Mouse (Mus musculus) adrenal gland, postnatal 14 days (tissue): Measurements from ENCODE around the gene Zfp428. TPM values are rescaled to one million over a fixed set of nuclear protein-coding genes. Genes with fewer than 3 reads are reported as not detected.
A peak's percentile ranks its signal among the peaks of the same experiment; 100 is the strongest.
"Not testable (repeated sequence)": the region's sequence is repeated elsewhere in the genome, so short reads cannot be mapped to it uniquely, and the experiment has no call there.

Source experiments
- DNase-seq: peaks from one replicate; pipeline ENCODE4 v3.0.0; 2021; ENCODE audit warnings: mixed read lengths
- total RNA-seq: library from RNA; stranded (reverse); gene quantifications from 2 replicates; pipeline ENCODE4 v1.2.3, GENCODE M21; 2021

The Zfp428 gene
- total RNA-seq, 1 experiment from 2014 or later, result 6.1 TPM

- not testable (repeated sequence) for DNase-seq
Measured at GRCm38 (mm10) chr7:24520054-24520453, 13.2 kb downstream of the Zfp428 start.

DNA sequence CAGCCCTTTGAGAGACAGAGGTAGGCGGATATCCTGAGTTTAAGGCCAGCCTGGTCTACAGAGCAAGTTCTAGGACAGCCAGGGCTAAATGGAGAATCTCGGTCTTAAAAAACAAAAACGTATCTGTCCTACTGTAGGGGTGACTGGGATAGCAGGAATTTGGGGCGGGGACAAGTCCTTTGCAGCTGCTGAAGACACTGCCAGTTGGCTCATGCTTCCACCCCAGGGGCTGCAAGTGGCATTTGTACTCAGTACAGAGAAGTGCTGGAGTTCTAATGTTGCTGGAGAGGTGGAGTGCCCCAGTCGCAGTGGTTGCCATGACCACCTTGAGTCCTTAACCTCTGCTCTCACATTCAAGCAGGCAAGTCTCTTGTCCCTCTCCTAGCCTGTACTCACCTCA lies 16.0 kb downstream of the Zfp428 start:
- no peak for DNase-seq

DNA sequence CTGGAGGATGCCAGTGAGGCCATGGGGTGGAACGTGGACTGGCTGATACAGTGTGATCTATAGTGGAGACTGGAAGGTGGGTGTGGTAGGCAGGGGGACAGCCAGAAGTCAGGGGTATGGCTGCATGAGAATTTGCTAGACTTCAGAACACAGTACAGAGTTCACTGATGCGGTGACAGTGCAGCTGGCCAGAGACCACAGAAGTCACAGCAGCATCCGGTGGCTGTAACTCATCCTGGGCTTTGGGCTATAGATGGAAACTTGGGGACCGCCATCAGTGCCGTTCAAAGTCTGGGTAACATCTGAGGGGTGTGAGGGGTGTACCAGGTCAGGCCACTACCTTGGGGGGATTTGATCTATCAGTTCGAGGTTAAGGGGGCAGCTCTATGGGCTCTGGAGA lies 16.9 kb downstream of the Zfp428 start:
- DNase-seq, result no peak

DNA sequence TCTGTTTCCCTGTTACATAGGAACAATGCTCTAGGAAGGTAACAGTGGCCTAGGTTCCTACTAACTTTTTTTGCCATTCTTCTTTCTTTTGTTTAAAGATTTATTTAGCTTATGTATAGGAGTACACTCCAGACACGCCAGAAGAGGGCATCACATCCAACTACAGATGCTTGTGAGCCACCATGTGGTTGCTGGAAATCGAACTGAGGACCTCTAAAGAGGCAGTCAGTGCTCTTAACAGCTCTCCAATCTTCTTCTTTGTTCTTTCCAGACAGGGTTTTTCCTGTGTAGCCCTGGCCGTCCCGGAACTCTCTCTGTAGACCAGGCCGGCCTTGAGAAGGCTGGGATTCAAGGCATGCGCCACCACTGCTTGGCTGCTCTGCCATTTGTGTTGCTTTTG lies 18.2 kb downstream of the Zfp428 start:
- no peak for DNase-seq

DNA sequence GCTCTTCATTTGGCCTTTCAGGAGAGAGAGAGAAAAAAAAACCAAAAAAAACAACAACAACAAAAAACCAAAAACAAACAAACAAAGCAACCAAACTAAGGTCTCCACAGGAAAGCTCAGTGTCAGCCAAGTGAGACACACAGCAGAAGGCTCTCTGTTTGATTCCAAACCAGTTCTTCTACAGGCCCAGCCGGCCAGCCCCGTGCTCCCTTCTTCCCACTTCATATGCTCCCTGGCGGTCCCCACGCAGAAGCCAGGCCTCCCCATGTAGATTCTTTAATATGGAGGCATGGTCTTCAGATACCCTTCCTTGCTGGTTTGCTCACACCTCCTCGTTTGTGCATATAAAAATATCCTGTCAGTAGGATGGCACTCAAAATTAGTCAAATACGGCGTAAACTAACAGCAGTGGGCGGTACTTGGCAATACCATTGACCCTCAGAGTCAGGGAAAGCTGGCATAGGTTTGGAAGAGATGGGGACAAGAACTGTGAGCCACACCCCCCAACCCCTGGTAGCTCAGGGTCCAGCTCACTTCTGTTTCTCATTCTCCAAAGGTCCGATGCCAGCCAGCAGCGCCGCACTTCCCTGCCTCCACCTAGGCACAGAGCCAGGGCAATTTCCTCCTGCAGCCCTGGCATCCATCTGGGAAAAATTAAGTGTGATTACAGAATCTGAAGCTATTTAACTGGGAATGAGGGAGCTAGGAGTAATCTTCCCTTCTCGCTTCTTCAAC lies 19.0 kb downstream of the Zfp428 start:
- DNase-seq, result no peak

- no peak for DNase-seq
Measured at GRCm38 (mm10) chr7:24528861-24529260, 22.1 kb downstream of the Zfp428 start.

DNA sequence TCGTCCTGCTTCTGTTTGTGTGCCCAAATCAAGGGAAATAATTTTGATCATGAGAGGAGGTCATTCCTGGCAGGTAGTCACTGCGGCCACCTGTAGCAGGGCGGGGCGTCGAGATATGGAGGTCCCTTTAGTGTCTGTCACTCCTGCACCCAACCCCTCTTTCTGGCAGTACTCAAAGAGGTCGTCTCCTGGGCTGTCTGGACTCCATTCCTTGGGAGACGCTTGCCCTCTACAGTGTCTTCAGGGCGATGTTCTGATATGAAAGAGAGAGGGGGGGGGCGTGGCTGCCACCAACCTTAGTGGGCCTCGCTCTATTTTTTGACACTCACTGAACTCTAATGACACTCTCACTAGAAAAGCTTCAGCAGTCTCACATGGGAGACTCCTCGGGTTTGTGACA lies 22.8 kb downstream of the Zfp428 start:
- no peak for DNase-seq

GRCm38 (mm10) chr7:24530062-24530931 lies 23.5 kb downstream of the Zfp428 start, which contains the start of gene Irgq:
Irgq (plus strand) TSS chr7:24530689.
- DNase-seq, result peak; percentile 99

- DNase-seq, result peak; percentile 88
Measured at GRCm38 (mm10) chr7:24531211-24531971, 24.6 kb downstream of the Zfp428 start.

DNA sequence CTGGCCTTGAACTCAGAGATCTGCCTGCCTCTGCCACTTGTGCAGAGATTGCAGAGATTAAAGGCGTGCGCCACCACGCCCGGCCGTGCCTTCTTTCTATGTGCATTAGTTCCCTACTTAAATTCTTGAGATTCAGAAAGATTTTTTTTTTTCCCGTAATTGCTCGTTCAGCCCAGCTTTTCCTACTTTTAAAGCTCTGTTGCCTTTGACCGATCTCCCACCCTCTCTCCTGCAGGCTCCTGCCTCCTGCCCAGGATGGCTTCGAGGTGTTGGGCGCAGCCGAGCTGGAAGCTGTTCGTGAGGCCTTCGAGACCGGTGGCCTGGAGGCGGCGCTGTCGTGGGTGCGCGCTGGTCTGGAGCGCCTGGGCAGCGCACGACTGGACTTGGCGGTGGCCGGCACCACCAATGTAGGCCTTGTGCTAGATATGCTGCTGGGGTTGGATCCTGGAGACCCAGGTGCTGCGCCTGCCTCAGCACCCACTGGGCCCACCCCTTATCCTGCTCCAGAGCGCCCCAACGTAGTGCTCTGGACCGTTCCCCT lies 26.3 kb downstream of the Zfp428 start:
- DNase-seq, result no peak

DNA sequence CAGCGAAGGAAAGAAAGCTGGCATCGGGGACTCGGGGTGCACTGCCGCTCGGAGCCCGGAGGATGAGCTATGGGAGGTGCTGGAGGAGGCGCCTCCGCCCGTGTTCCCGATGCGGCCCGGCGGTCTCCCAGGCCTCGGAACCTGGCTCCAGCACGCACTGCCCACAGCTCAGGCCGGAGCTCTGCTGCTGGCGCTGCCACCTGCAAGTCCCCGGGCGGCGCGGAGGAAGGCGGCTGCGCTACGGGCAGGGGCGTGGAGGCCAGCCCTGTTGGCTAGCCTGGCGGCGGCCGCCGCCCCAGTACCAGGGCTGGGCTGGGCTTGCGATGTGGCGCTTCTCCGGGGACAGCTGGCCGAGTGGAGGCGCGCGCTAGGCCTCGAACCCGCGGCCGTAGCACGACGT lies 27.0 kb downstream of the Zfp428 start:
- DNase-seq, result no peak

DNA sequence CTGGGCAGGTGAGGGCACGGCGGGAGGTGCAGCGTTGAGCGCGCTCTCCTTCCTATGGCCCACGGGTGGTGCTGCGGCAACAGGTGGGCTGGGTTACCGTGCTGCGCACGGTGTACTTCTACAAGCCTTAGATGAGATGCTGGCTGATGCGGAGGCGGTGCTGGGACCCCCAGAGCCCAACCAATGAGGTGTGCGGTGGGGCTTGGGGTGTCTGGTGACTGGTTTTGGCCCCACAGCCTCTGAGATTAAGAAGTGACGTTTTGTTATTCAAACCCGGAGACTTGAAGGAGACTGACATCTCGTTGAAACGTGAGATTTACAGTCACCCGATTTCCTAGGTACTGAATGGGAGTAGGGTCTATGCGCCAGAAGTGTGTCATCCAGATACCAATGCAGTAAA lies 27.5 kb downstream of the Zfp428 start:
- DNase-seq, result no peak

- no peak for DNase-seq
Measured at GRCm38 (mm10) chr7:24537081-24537480, 30.3 kb downstream of the Zfp428 start.

- DNase-seq, result no peak
Measured at GRCm38 (mm10) chr7:24537591-24537990, 30.8 kb downstream of the Zfp428 start.

DNA sequence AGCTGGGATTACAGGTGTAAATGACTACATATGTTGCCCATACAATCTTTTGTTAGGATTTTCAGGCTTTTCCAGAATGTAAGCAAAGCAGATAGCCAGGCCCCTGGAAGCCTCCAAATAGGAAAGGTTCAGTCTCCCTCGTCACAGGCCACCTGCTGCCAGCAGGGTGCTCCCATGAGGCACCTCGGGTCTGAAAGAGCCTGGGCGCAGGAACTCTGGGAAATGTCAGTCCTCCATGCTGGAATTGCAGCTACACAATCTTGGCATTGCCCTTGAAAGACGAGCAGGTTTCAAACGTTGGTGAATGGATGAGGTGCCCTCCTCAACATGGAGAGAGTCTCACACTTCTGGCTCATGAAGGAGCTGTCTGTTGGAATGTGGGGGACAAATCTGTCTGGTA lies 31.3 kb downstream of the Zfp428 start:
- peak; percentile 67 for DNase-seq

DNA sequence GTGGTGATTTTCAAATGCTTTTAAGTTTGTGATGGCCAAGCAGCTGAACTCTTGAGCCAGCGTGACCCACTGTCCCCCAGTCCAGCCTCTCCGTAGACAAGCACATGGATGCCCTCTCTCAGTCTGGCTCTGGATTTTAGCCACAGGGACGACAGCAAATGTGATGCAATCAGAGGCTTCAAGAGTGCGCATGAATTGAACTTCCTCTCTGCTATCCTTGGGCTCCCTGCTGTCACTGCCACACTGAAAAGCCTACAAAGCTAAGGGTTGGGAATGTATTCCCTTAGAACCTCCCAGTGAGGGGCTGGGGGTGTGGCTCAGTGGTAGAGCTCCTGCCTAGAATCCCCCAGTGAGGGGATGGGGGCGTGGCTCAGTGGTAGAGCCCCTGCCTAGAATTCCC lies 31.9 kb downstream of the Zfp428 start:
- DNase-seq, result no peak

DNA sequence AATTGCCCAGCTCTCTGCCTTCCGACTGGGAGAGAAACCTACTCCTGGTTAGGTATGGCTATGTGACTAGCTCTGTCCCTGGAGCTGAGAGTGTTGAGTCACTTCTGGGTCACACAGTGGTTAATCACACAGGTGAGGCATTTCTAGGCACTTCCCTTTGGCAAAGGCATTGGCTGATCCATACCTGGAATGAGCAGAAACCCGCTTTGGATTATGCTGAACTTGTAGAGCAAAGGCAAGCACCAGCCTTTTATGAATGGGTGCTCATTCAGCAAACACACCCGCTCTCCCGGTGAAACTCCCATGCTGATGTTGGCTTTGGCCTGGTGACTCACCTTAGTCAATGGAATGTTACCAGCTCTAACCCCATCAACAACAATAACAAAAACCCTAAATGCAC lies 32.9 kb downstream of the Zfp428 start:
- DNase-seq, result no peak

DNA sequence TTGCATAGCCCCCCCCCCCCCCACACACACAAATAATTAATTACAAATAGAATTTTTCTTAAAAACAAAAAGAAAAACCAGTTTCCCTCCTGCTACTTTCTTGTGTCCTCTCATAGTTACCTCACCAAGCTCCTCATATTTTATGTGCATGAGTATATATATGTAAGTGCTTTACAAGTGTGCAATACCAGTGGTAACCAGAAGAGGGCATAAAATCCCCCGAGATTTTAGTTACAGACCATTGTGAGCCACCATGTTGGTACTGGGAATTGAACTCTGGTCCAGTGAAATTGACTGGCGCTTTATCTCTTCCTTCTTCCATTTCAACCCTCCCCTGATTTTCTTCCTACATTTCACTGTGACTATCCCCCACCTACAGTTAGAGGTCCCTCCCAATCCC lies 37.7 kb downstream of the Zfp428 start:
- no peak for DNase-seq

GRCm38 (mm10) chr7:24546068-24546614 lies 39.3 kb downstream of the Zfp428 start, which contains the start of the genes Pinlyp and Xrcc1:
Pinlyp (minus strand) TSS chr7:24546118.
Xrcc1 (plus strand) TSS chr7:24546289.
- no peak for DNase-seq

GRCm38 (mm10) chr7:24546634-24547389 lies 40.0 kb downstream of the Zfp428 start:
- DNase-seq, result peak; percentile 100

- no peak for DNase-seq
Measured at GRCm38 (mm10) chr7:24547534-24548036, 40.8 kb downstream of the Zfp428 start.
